Mouse (Mus musculus) C2C12 (cell line): ENCODE data around the gene Aldh1l1. TPM values are rescaled to one million over a fixed set of nuclear protein-coding genes. Genes with fewer than 3 reads are reported as not detected.

Experiments
- H3K27me3 ChIP-seq: one replicate; pipeline ENCODE4 v1.6.1; 2011; ENCODE audit not compliant: control insufficient read depth, insufficient read depth, insufficient read length
- H3K36me3 ChIP-seq: one replicate; pipeline ENCODE4 v1.6.1; 2011; ENCODE audit not compliant: control insufficient read depth, insufficient read depth
- H3K4me3 ChIP-seq: one replicate; pipeline ENCODE4 v1.5.1; 2011; ENCODE audit warnings: mild to moderate bottlenecking, control low read depth; ENCODE audit not compliant: poor library complexity, insufficient read depth, severe bottlenecking
- H3K79me2 ChIP-seq: one replicate; pipeline ENCODE4 v1.6.1; 2011; ENCODE audit not compliant: control insufficient read depth, insufficient read depth
- H3K79me3 ChIP-seq: one replicate; pipeline ENCODE4 v1.6.1; 2011; ENCODE audit warnings: low read depth, control low read depth
- H3ac ChIP-seq: one replicate; pipeline ENCODE3; 2011; ENCODE audit warnings: low read depth; ENCODE audit not compliant: control insufficient read depth, insufficient read length
- CEBPB ChIP-seq: IDR thresholded peaks from one replicate; pipeline ENCODE4 v1.6.1; 2011; ENCODE audit warnings: low read depth, mild to moderate bottlenecking, control low read depth, moderate library complexity
- CTCF ChIP-seq: IDR thresholded peaks from one replicate; pipeline ENCODE4 v1.5.1; 2011; ENCODE audit not compliant: control insufficient read depth, insufficient read depth, insufficient read length
- FOSL1 ChIP-seq: IDR thresholded peaks from one replicate; pipeline ENCODE4 v1.8.0; 2011; ENCODE audit warnings: mild to moderate bottlenecking, low read length; ENCODE audit not compliant: poor library complexity, insufficient read depth, severe bottlenecking
- MAX ChIP-seq: IDR thresholded peaks from one replicate; pipeline ENCODE4 v1.6.1; 2011; ENCODE audit warnings: mild to moderate bottlenecking, control low read depth
- MYOD1 ChIP-seq: IDR thresholded peaks from one replicate; pipeline ENCODE4 v1.6.1; 2011; ENCODE audit warnings: low read depth; ENCODE audit not compliant: control insufficient read depth, insufficient read length
- MYOG ChIP-seq: IDR thresholded peaks from one replicate; pipeline ENCODE4 v1.6.1; 2011; ENCODE audit not compliant: control insufficient read depth, insufficient read length; ENCODE audit errors: extremely low read depth
- USF1 ChIP-seq: IDR thresholded peaks from one replicate; pipeline ENCODE4 v1.6.1; 2011; ENCODE audit warnings: low read depth, mild to moderate bottlenecking, control low read depth, moderate library complexity
- polyA plus RNA-seq: library from polyadenylated mRNA; unstranded; fragments of >200 nt; fragmentation: generic; extraction: Trizol; gene quantifications from one replicate; pipeline ENCODE4 v1.2.1, GENCODE M21; 2012; ENCODE audit warnings: missing spikeins

Gene Aldh1l1
- polyA plus RNA-seq, 1 experiment = 0.16 TPM

GRCm38 (mm10) chr6:90619936-90620335 is 133.7 kb downstream of the Aldh1l1 start:
- Histone ChIP-seq H3ac (no peak overlapping the region), H3K36me3 (no peaks in the 10 kb centered on the region), H3K4me3 (no peak overlapping the region), H3K79me2 (no peaks in the 10 kb centered on the region), H3K27me3 (peaks cover 33% of the 10 kb centered on the region), H3K79me3 (no peaks in the 10 kb centered on the region)
- TF ChIP-seq FOSL1 (no peak), MYOG (no peak), CEBPB (no peak), MAX (no peak), MYOD1 (no peak), CTCF (no peak), USF1 (no peak)

- no peak for TF ChIP-seq MYOG
- no peak for TF ChIP-seq CEBPB
- no peak for TF ChIP-seq MYOD1
- TF ChIP-seq USF1 = no peak
- TF ChIP-seq MAX = no peak
- TF ChIP-seq FOSL1 = no peak
- no peak for TF ChIP-seq CTCF
Measured at GRCm38 (mm10) chr6:90620791-90621583, 134.8 kb downstream of the Aldh1l1 start.

GRCm38 (mm10) chr6:90621584-90621890 is 135.3 kb downstream of the Aldh1l1 start:
- Histone ChIP-seq H3K4me3 (no peak overlapping the region), H3K79me3 (no peaks in the 10 kb centered on the region), H3ac (no peak overlapping the region), H3K79me2 (no peaks in the 10 kb centered on the region), H3K27me3 (peaks cover 33% of the 10 kb centered on the region), H3K36me3 (no peaks in the 10 kb centered on the region)
- TF ChIP-seq MYOD1 (no peak), MYOG (no peak), MAX (no peak), CEBPB (no peak), USF1 (no peak), CTCF (no peak), FOSL1 (no peak)

More at GRCm38 (mm10) chr6:90620791-90621583, 134.8 kb downstream of the Aldh1l1 start:
- no peak overlapping the region for H3K4me3 ChIP-seq
- H3K27me3 ChIP-seq = peaks cover 33% of the 10 kb centered on the region
- no peaks in the 10 kb centered on the region for H3K36me3 ChIP-seq
- H3ac ChIP-seq = no peak overlapping the region
- H3K79me2 ChIP-seq = no peaks in the 10 kb centered on the region
- H3K79me3 ChIP-seq = no peaks in the 10 kb centered on the region

GRCm38 (mm10) chr6:90622758-90623455 is 136.7 kb downstream of the Aldh1l1 start:
- Histone ChIP-seq H3K36me3 (no peaks in the 10 kb centered on the region), H3K27me3 (peaks cover 24% of the 10 kb centered on the region), H3K79me2 (no peaks in the 10 kb centered on the region), H3K79me3 (no peaks in the 10 kb centered on the region), H3K4me3 (no peak overlapping the region), H3ac (no peak overlapping the region)
- TF ChIP-seq CEBPB = no peak
- no peak for TF ChIP-seq FOSL1
- no peak for TF ChIP-seq MAX
- no peak for TF ChIP-seq CTCF
- no peak for TF ChIP-seq MYOG
- no peak for TF ChIP-seq USF1
- TF ChIP-seq MYOD1 = no peak

- H3K79me3 ChIP-seq = no peaks in the 10 kb centered on the region
- H3K4me3 ChIP-seq = no peak overlapping the region
- no peak overlapping the region for H3ac ChIP-seq
- no peaks in the 10 kb centered on the region for H3K79me2 ChIP-seq
- no peak for TF ChIP-seq MYOD1
- TF ChIP-seq MAX = no peak
- no peak for TF ChIP-seq CTCF
- TF ChIP-seq CEBPB = no peak
- no peak for TF ChIP-seq USF1
- TF ChIP-seq MYOG = no peak
- TF ChIP-seq FOSL1 = no peak
- H3K27me3 ChIP-seq = peaks cover 24% of the 10 kb centered on the region
- no peaks in the 10 kb centered on the region for H3K36me3 ChIP-seq
Measured at GRCm38 (mm10) chr6:90623456-90623836, 137.2 kb downstream of the Aldh1l1 start.

- TF ChIP-seq MAX = no peak
- no peak for TF ChIP-seq CEBPB
- no peak for TF ChIP-seq CTCF
- TF ChIP-seq FOSL1 = no peak
- no peak for TF ChIP-seq MYOG
- TF ChIP-seq USF1 = no peak
- no peak for TF ChIP-seq MYOD1
- Histone ChIP-seq H3ac (no peak overlapping the region), H3K4me3 (no peak overlapping the region), H3K36me3 (no peaks in the 10 kb centered on the region), H3K27me3 (peaks cover 24% of the 10 kb centered on the region), H3K79me3 (no peaks in the 10 kb centered on the region), H3K79me2 (no peaks in the 10 kb centered on the region)
Measured at GRCm38 (mm10) chr6:90624184-90624583, 138.0 kb downstream of the Aldh1l1 start.
